Mouse (Mus musculus): ENCODE data around the gene Hoxb1. TPM values are rescaled to one million over a fixed set of nuclear protein-coding genes. Genes with fewer than 3 reads are reported as not detected.

Gene Hoxb1
- polyA plus RNA-seq, 1 experiment from 2014 or later, result 0.08 TPM

- peak overlapping the region; percentile 98 for H3K9ac ChIP-seq
- WGBS, result 10% methylated on average over 8 of the region's 8 CpGs
- no peaks in the 10 kb centered on the region for H3K27me3 ChIP-seq (ENCODE audit: insufficient read depth, low read length)
- H3K9me3 ChIP-seq (ENCODE audit: low read depth, low read length), result no peaks in the 10 kb centered on the region
- ATAC-seq (ENCODE audit: insufficient read depth) (no peak), DNase-seq (peak; percentile 65)
- peak overlapping the region; percentile 77 for H3K4me3 ChIP-seq (ENCODE audit: low read depth, low read length)
- peaks cover 19% of the 10 kb centered on the region for H3K36me3 ChIP-seq (ENCODE audit: insufficient read depth)
- peak overlapping the region; percentile 83 for H3K4me2 ChIP-seq
- no peak for TF ChIP-seq CTCF (IDR thresholded peaks at IDR 0.05; ENCODE audit: low read depth)
- peak overlapping the region; percentile 98 for H3K27ac ChIP-seq (ENCODE audit: low read depth)
- H3K4me1 ChIP-seq (ENCODE audit: insufficient read depth), result peaks cover 12% of the 10 kb centered on the region
Observed at GRCm38 (mm10) chr11:96353939-96354338, 11.6 kb upstream of the Hoxb1 start.

DNA sequence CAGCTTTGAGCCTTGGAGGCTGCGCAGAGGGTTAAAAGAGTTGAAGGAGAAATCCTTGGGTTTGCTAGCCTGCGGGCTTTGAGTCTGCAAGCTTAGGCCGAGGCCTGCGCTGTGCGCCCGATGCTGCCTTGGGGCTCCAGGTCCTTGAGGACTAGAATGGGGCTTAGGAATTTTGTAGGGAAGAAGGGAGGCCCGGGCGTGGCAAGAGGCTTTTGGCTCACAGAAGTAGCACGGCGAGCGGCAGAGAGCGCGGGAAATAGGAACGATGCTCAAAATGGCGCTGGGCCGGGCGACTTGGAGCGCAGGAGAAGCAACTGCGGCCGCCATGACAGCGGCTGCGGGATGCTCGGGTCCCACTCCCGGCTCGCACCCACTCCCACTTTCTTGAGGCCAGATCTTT is 11.2 kb upstream of the Hoxb1 start:
- ATAC-seq (ENCODE audit: insufficient read depth) (0 out of 2 replicates have a peak, but pooled peaks have one; percentile 3), DNase-seq (peak; percentile 86)
- H3K9ac ChIP-seq, result peak overlapping the region; percentile 98
- H3K4me2 ChIP-seq, result peak overlapping the region; percentile 83
- H3K36me3 ChIP-seq (ENCODE audit: insufficient read depth), result peaks cover 19% of the 10 kb centered on the region
- no peak for TF ChIP-seq CTCF (IDR thresholded peaks at IDR 0.05; ENCODE audit: low read depth)
- WGBS, result under 1% methylated on average over 25 of the region's 25 CpGs
- peak overlapping the region; percentile 77 for H3K4me3 ChIP-seq (ENCODE audit: low read depth, low read length)
- no peaks in the 10 kb centered on the region for H3K27me3 ChIP-seq (ENCODE audit: insufficient read depth, low read length)
- H3K4me1 ChIP-seq (ENCODE audit: insufficient read depth), result peaks cover 7% of the 10 kb centered on the region; the same call in 1 of the 2 replicates
- H3K9me3 ChIP-seq (ENCODE audit: low read depth, low read length), result no peaks in the 10 kb centered on the region
- peak overlapping the region; percentile 98 for H3K27ac ChIP-seq (ENCODE audit: low read depth)

GRCm38 (mm10) chr11:96354801-96355311 is 10.7 kb upstream of the Hoxb1 start:
- no peak for ATAC-seq (ENCODE audit: insufficient read depth)
- Histone ChIP-seq H3K4me1 (ENCODE audit: insufficient read depth) (peaks cover 7% of the 10 kb centered on the region; the same call in 1 of the 2 replicates), H3K9ac (peak overlapping the region; percentile 98), H3K36me3 (ENCODE audit: insufficient read depth) (peaks cover 19% of the 10 kb centered on the region), H3K27me3 (ENCODE audit: insufficient read depth, low read length) (no peaks in the 10 kb centered on the region), H3K9me3 (ENCODE audit: low read depth, low read length) (no peaks in the 10 kb centered on the region), H3K4me2 (peak overlapping the region; percentile 83), H3K4me3 (ENCODE audit: low read depth, low read length) (peak overlapping the region; percentile 77), H3K27ac (ENCODE audit: low read depth) (peak overlapping the region; percentile 98)
- peak; percentile 33 for DNase-seq
- no peak for TF ChIP-seq CTCF (IDR thresholded peaks at IDR 0.05; ENCODE audit: low read depth)
- 8% methylated on average over 9 of the region's 9 CpGs for WGBS

DNA sequence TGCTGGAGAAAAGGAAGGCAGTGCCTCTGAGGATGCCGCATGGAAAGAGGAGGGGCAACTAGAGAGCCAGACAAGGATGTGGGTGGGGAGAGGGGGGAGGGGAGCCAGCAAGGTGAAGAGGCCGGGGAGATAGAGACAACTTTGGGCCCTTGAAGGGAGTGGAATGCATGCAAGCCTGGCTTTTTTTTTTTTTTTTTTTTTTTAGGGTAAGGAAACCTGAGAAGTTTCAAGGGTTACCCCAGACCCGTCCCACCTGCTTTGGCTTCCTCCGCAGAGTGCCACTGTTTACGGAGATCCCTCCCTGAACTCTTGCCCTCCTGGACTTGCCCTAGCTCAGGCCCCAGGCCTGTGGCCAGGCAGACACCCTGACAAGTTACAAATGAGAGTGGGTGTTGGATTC is 1.7 kb upstream of the Hoxb1 start:
- H3K4me2 ChIP-seq, result no peak overlapping the region
- DNase-seq (no peak), ATAC-seq (ENCODE audit: insufficient read depth) (0 out of 2 replicates have a peak, but pooled peaks have one; percentile 9)
- H3K4me1 ChIP-seq (ENCODE audit: insufficient read depth), result 0 out of 2 replicates have a peak, but pooled peaks cover 4% of the 10 kb centered on the region
- no peak overlapping the region for H3K27ac ChIP-seq (ENCODE audit: low read depth)
- no peak for TF ChIP-seq CTCF (IDR thresholded peaks at IDR 0.05; ENCODE audit: low read depth)
- no peaks in the 10 kb centered on the region for H3K36me3 ChIP-seq (ENCODE audit: insufficient read depth)
- H3K9me3 ChIP-seq (ENCODE audit: low read depth, low read length), result no peaks in the 10 kb centered on the region
- H3K27me3 ChIP-seq (ENCODE audit: insufficient read depth, low read length), result peaks cover 32% of the 10 kb centered on the region
- no peak overlapping the region for H3K4me3 ChIP-seq (ENCODE audit: low read depth, low read length)
- 20% methylated on average over 5 of the region's 5 CpGs for WGBS
- no peak overlapping the region for H3K9ac ChIP-seq

- DNase-seq, result peak; percentile 63
Observed at GRCm38 (mm10) chr11:96366092-96367041, 815 bp downstream of the Hoxb1 start.

GRCm38 (mm10) chr11:96367141-96367540 is 1.6 kb downstream of the Hoxb1 start:
- no peak overlapping the region for H3K9ac ChIP-seq
- peak overlapping the region; percentile 54; the same call in 1 of the 2 replicates for H3K4me2 ChIP-seq
- H3K27me3 ChIP-seq (ENCODE audit: insufficient read depth, low read length), result peaks cover 32% of the 10 kb centered on the region
- TF ChIP-seq CTCF (IDR thresholded peaks at IDR 0.05; ENCODE audit: low read depth), result no peak
- peaks cover 10% of the 10 kb centered on the region for H3K4me1 ChIP-seq (ENCODE audit: insufficient read depth)
- H3K9me3 ChIP-seq (ENCODE audit: low read depth, low read length), result no peaks in the 10 kb centered on the region
- H3K4me3 ChIP-seq (ENCODE audit: low read depth, low read length), result no peak overlapping the region
- no peak for DNase-seq
- no peak for ATAC-seq (ENCODE audit: insufficient read depth)
- H3K36me3 ChIP-seq (ENCODE audit: insufficient read depth), result no peaks in the 10 kb centered on the region
- WGBS, result 56% methylated on average over 6 of the region's 6 CpGs
- no peak overlapping the region for H3K27ac ChIP-seq (ENCODE audit: low read depth)

More at GRCm38 (mm10) chr11:96366092-96367041, 815 bp downstream of the Hoxb1 start:
- Histone ChIP-seq H3K4me2 (peak overlapping the region; percentile 54), H3K9ac (peak overlapping the region; percentile 24; the same call in 1 of the 2 replicates), H3K27ac (ENCODE audit: low read depth) (no peak overlapping the region), H3K27me3 (ENCODE audit: insufficient read depth, low read length) (peaks cover 32% of the 10 kb centered on the region), H3K4me3 (ENCODE audit: low read depth, low read length) (peak overlapping the region; percentile 21), H3K4me1 (ENCODE audit: insufficient read depth) (0 out of 2 replicates have a peak, but pooled peaks cover 4% of the 10 kb centered on the region), H3K9me3 (ENCODE audit: low read depth, low read length) (no peaks in the 10 kb centered on the region), H3K36me3 (ENCODE audit: insufficient read depth) (no peaks in the 10 kb centered on the region)
- peak; percentile 28 for TF ChIP-seq CTCF (IDR thresholded peaks at IDR 0.05; ENCODE audit: low read depth)
- 5% methylated on average over 47 of the region's 47 CpGs for WGBS
- peak; percentile 35; the same call in 1 of the 2 replicates for ATAC-seq (ENCODE audit: insufficient read depth)

- ATAC-seq (ENCODE audit: insufficient read depth) (no peak), DNase-seq (no peak)
- Histone ChIP-seq H3K4me3 (ENCODE audit: low read depth, low read length) (no peak overlapping the region), H3K36me3 (ENCODE audit: insufficient read depth) (no peaks in the 10 kb centered on the region), H3K4me1 (ENCODE audit: insufficient read depth) (peaks cover 15% of the 10 kb centered on the region), H3K9ac (no peak overlapping the region), H3K4me2 (no peak overlapping the region), H3K27me3 (ENCODE audit: insufficient read depth, low read length) (peaks cover 32% of the 10 kb centered on the region), H3K27ac (ENCODE audit: low read depth) (no peak overlapping the region), H3K9me3 (ENCODE audit: low read depth, low read length) (no peaks in the 10 kb centered on the region)
- 41% methylated on average over 5 of the region's 5 CpGs for WGBS
- TF ChIP-seq CTCF (IDR thresholded peaks at IDR 0.05; ENCODE audit: low read depth), result no peak
Observed at GRCm38 (mm10) chr11:96368686-96369085, 3.1 kb downstream of the Hoxb1 start.

Data from lung, embryonic 14.5 days (tissue).